Mouse (Mus musculus) right cerebral cortex, postnatal 14 days (tissue): ENCODE measurements around the gene Tgm2.

Experiments used
- DNase-seq: peaks from one replicate; pipeline ENCODE4 v3.0.0; 2022

Gene Tgm2

DNA sequence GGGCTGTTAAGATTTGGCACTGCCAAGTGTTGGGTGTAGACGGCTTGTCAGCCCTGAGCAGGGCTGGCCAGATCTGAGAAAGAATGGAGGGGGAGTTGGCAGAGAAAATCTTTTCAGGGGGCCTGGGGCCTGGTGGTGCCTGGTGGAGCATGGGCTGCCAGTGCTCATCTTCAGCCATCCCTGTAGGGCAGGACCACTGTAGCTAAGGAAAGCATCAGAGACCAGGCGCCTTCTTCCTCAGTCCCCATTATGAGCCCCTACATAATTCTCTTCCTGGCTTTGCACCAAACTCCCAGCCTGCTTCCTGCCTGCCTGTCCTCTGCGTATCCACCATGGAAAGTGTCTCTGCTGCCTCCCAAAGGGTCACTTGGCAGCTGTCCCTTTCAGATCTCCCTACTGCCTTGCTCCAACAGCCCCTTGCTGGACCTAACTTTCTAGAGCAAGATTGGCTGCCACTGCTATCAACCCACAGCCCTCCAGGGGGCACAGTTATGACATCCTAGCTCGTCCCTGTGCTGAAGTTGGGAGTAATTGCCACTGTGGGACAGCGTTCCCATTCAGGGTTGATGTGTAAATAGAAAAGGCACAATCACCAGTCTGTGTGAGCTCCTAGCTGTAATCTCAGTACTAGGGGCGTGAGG, 39.2 kb downstream of the Tgm2 start:
- peak; percentile 38 for DNase-seq

DNA sequence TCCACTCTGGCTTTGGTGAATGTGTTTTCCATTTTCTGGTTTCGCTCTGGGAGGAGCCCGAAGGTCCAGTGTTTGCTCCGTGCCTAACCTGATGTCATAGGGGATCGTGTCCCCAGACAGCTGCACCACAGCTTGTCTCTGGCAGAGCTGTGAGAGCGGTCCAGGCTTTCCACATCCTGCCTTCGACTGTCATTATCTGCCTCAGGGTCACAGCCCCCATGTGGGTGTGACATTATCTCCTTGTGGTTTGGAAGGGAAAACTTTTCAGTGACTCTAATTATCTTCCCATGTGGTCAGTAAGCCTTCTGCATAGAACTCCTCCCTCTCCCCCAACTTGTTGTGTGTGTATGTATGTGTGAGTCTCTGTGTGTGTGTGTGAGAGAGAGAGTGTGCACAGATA, 40.6 kb downstream of the Tgm2 start:
- no peak for DNase-seq

- no peak for DNase-seq
These were observed 41.3 kb downstream of the Tgm2 start for GRCm38 (mm10) chr2:158104966-158105365.

DNA sequence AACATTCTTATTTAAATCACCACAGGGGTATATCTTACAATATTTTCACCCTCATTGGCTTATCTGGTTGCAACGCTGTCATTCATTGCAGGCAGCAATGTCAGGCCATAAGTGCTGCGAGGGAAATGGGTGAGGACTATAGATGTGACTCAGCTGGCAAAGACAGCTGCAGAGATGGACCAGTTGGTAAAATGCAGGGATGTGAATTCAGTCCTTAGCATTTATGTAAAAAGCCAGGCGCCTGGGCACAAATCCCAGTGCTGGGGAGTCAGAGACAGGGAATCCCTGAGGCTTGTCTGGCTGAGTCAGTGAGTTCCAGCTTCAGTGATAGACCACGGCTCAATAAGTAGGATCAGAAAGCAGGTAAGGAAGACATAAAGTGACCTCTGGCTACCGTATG, 44.5 kb downstream of the Tgm2 start:
- DNase-seq, result peak; percentile 61

GRCm38 (mm10) chr2:158099537-158099936, 46.7 kb downstream of the Tgm2 start:
- DNase-seq, result no peak

- no peak for DNase-seq
These were observed 47.5 kb downstream of the Tgm2 start for GRCm38 (mm10) chr2:158098730-158099129.

DNA sequence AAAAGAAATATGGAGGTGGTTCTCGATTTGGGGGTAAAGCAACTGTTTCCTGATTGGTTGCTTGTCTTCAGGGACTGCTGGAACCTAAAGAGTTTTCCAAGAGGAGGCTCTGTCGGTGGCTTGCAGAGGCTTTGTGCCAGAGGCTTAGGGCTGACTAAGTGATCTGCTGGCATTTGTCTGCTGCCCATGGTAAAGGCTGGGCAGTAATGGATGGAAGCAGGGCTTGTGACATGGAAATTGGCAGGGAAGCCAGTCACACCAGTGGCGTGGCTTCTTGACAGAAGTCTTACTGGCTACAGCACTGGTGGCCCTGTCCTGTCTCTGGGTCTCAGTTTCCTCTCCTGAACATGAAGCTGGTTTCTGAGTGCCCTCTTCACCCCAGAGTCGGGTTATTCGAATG, 49.2 kb downstream of the Tgm2 start:
- DNase-seq, result no peak

DNA sequence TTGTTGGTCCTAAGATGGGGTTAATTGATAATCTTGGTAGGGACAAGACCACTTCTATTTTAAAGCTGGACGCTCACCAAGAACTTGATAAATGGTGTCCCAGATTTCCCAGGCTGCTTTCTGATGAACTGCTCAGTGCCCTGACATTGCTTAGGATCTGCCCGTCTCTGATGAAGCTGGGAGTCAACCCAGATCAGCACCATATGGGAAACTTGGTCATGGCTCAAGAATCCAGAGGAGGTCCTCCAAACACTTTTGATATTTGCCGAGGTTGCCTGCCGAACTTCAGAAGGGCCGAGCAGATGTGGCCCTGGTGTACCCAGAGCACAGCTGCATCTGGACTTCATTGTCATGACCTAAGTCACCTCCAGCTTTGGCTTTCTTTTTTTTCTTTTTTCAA, 51.4 kb downstream of the Tgm2 start:
- no peak for DNase-seq

- DNase-seq, result no peak
These were observed 51.9 kb downstream of the Tgm2 start for GRCm38 (mm10) chr2:158094300-158094699.

GRCm38 (mm10) chr2:158093345-158093744, 52.9 kb downstream of the Tgm2 start:
- no peak for DNase-seq

DNA sequence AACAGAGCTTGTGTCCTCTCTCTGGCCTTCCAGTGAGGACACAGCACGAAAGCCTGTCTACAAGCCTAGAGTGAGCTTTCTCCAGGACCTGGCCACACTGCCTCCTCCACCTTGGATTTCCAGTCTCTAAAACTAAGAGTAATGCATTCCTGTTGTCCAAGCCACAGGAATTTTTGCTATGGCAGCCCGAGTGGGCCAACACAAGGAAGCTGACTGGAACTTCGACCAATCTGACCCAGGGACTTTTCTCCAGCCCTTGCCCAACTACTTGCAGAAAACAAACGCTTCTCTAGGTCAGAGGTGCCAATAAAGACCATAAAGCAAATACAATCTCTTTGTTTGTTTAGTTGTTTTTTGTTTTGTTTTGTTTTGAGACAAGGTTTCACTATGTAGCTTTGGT, 56.1 kb downstream of the Tgm2 start:
- DNase-seq, result no peak

- DNase-seq, result no peak
These were observed 61.8 kb downstream of the Tgm2 start for GRCm38 (mm10) chr2:158084486-158084885.

DNA sequence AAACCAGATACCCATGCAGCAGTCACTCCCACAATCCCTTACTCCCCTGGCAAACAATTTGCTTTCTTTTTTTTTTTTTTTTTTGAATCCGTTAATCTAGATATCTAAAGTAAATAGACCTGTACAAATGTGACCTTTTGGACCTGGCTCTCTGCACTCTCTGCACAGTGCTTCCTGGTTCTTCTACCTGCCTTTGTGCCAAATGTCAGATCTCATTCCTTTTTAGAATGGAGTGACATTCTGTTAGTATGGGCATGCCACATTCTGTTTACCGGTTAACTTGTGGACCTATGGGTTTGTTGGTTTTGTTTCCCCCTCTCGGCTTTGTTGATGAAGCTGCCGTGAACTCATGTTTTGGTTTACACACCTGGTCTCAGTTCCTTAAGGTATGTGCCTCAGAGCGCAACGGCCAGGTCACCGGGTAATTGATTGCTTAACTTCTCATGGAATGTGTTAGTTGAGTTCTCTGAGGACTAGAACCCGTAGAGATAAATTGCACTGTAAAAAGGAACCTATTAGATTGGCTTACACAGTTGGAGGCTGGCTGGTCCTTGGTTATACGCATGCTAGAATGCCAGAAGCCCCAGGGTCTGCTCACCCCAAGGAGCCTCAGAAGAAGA, 65.5 kb downstream of the Tgm2 start:
- no peak for DNase-seq

GRCm38 (mm10) chr2:158079843-158080395, 66.3 kb downstream of the Tgm2 start:
- peak; percentile 16 for DNase-seq

GRCm38 (mm10) chr2:158078971-158079370, 67.3 kb downstream of the Tgm2 start:
- no peak for DNase-seq

DNA sequence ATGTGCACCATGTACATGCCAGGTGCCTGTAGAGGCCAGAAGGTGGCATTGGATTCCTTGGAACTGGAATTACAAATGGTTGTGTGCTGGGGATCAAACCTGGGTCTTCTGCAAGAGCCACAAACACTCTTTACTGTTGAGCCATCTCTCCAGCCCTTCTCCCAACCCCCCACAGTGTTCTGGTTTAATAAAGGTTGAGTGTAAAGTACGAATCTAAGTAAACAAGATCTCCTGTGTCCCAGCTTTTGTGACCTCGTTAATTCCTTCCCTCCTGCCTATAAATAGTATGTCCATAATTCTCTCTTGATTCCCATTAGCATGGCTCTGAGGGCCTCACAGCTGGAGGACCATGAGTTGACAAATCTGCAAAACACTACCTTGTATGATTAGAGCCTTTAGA, 68.3 kb downstream of the Tgm2 start:
- DNase-seq, result no peak

GRCm38 (mm10) chr2:158076690-158077089, 69.5 kb downstream of the Tgm2 start:
- no peak for DNase-seq

GRCm38 (mm10) chr2:158074835-158075234, 71.4 kb downstream of the Tgm2 start:
- no peak for DNase-seq

GRCm38 (mm10) chr2:158071633-158071995, 74.6 kb downstream of the Tgm2 start:
- no peak for DNase-seq

DNA sequence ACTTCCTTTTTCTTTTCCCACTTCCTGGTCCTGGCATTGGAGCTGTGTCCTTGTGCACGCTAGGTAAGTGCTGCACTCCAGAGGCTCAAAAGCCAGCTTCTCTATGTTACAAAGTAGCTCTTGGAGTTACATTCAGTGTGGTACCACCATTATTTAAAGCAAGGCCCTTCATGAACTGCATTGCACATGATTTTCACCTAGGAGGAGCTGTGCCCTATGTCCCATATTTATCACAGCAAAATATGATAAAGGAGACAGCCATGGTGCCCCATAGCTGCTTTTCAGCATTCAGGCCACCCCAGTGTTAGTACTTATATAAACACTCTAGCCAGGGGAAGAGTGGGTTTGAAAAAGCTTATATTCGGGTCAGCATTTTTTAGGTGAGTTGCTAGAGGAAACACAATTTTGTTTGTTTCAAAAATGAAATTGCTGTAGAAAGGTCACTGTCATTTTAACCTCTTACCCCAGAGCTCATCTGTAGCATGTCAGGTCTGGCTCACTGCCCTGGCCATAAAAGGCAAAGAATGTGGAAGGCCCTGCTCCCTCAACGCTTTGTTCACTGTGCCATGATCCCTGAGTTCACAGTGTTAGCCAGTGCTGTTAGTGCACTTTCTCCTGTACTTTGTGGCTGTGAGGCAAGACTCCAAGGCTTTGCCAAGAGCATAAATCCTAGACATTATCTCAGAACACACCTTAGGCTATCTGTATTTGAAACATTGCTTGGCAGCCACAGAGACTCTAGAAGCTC, 75.2 kb downstream of the Tgm2 start:
- DNase-seq, result no peak

GRCm38 (mm10) chr2:158068444-158068971, 77.7 kb downstream of the Tgm2 start:
- DNase-seq, result no peak

- DNase-seq, result no peak
These were observed 78.9 kb downstream of the Tgm2 start for GRCm38 (mm10) chr2:158067260-158067824.

DNA sequence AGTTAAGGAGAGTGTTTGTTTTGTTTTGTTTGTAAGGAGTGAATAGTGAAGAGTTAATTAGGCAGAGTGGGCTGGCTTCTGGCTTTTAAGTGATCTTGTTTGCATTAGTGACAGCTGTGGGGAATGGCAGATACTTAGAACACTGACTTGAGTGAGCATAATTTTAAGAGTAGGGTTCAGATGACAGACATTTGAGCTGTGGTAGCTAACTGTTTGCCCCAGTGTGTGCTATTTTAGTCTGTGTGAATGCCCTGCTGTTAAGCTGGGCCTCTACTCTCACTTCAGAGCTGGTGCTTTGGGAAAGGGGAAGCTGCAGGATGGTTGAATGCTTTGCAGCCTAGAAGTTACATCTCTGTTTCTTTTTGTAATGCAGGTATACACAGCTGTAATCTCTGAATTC, 79.8 kb downstream of the Tgm2 start:
- DNase-seq, result no peak
